Mouse (Mus musculus): ENCODE data around the gene Prop1. TPM values are rescaled to one million over a fixed set of nuclear protein-coding genes. Genes with fewer than 3 reads are reported as not detected.

Prop1 gene
- not detected in 2 replicates for polyA plus RNA-seq (2014; fragmentation: Nextera tagmentation; extraction: Ambion mirVana)

DNA sequence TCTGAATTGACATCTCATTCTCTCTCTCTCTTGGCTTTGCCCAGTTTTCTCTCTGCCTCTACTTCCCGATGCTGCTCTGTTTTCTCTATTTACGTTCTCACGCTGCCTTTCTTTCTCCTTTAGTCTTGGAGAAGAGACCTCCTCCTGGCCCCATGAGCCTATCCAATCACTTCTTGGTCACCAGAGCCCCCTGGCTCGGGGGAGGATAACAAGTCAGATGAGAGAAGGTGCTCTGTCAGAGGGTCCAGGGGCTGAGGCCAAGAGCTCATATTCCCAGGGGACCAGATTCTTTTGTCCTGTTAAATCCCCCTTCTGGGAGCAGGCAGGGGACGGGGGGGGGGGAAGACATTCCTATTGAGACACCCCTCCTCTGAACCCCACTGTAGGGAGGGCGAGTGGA is at the start of gene Prop1:
Prop1 (minus strand) TSS at position 101 of the 400 bp plus-strand sequence.
- ATAC-seq (ENCODE audit: low FRiP score, low TSS enrichment), result no peak
- no peaks in the 10 kb centered on the region for H3K27me3 ChIP-seq (ENCODE audit: control insufficient read depth, insufficient read depth, low read length)
- H3K9me3 ChIP-seq (ENCODE audit: control insufficient read depth, low read length), result no peaks in the 10 kb centered on the region
- WGBS, result 68% methylated on average over 6 of the region's 6 CpGs
- no peak within 1 kb of the TSS for H3K4me3 ChIP-seq (replicated peaks; ENCODE audit: low read depth, low read length)
- no peaks in the 10 kb centered on the region for H3K36me3 ChIP-seq (ENCODE audit: control insufficient read depth, insufficient read depth, low read length)
- H3K4me2 ChIP-seq (ENCODE audit: low read length), result no peak within 1 kb of the TSS
- no peak within 1 kb of the TSS for H3K9ac ChIP-seq (replicated peaks; ENCODE audit: low read length)
- H3K4me1 ChIP-seq (ENCODE audit: control insufficient read depth, insufficient read depth, low read length), result 0 out of 2 replicates have a peak, but pooled peaks cover 5% of the 10 kb centered on the region
- no peak for DNase-seq
- no peak within 1 kb of the TSS for H3K27ac ChIP-seq (replicated peaks; ENCODE audit: low read depth, low read length)

DNA sequence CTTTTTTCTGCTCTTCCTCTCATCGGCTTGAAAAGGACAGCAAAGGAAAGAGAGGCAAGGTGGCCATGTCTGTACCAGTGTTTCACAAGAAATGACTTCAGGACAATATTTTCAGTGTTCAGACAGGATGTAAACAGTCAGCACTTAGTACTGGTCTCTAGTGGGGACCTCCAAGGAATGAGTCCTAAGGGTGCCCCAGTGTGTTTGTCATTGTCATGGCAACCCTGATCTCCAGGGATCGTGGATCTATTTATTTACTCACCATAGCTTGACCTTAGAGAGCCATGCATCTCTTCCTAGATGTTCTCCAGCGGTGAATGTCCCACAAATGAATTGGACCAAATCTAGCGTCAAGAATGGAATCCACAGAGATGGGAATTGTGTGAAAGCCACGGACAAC is 49.7 kb upstream of the Prop1 start, which contains the start of gene Olfr51:
Olfr51 (plus strand) TSS at position 301 of the 400 bp plus-strand sequence.
- H3K27me3 ChIP-seq (ENCODE audit: control insufficient read depth, insufficient read depth, low read length), result no peaks in the 10 kb centered on the region
- no peak within 1 kb of the TSS for H3K9ac ChIP-seq (replicated peaks; ENCODE audit: low read length)
- ATAC-seq (ENCODE audit: low FRiP score, low TSS enrichment) (no peak), DNase-seq (no peak)
- no peak within 1 kb of the TSS for H3K27ac ChIP-seq (replicated peaks; ENCODE audit: low read depth, low read length)
- no peak within 1 kb of the TSS for H3K4me2 ChIP-seq (ENCODE audit: low read length)
- no peak within 1 kb of the TSS for H3K4me3 ChIP-seq (replicated peaks; ENCODE audit: low read depth, low read length)
- H3K9me3 ChIP-seq (ENCODE audit: control insufficient read depth, low read length), result peaks cover 3% of the 10 kb centered on the region; the same call in 1 of the 2 replicates
- WGBS, result 87% methylated on average over 5 of the region's 5 CpGs
- no peaks in the 10 kb centered on the region for H3K4me1 ChIP-seq (ENCODE audit: control insufficient read depth, insufficient read depth, low read length)
- H3K36me3 ChIP-seq (ENCODE audit: control insufficient read depth, insufficient read depth, low read length), result no peaks in the 10 kb centered on the region

DNA sequence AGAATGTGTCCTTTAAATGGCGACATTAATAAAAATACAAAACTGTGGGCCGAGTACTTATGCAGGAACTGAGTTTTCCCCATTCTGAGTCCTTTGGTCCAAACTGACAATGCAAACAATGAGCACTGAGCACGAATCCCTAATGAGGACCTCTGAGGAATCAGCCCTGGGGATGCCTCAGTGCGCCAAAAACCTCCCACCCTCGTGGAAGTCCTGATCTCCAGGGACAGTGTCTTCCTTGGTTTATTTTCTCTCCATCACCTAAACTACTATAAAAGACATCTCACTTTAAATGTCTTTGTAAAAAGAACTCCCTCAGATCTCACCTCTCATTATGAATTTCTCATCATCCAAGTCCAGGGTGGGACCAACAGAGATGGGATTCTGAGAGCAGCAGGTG is 28.1 kb upstream of the Prop1 start, which contains the start of gene Olfr1377:
Olfr1377 (plus strand) TSS at position 301 of the 400 bp plus-strand sequence.
- ATAC-seq (ENCODE audit: low FRiP score, low TSS enrichment), result no peak
- no peaks in the 10 kb centered on the region for H3K27me3 ChIP-seq (ENCODE audit: control insufficient read depth, insufficient read depth, low read length)
- no peak within 1 kb of the TSS for H3K4me2 ChIP-seq (ENCODE audit: low read length)
- no peak for DNase-seq
- H3K36me3 ChIP-seq (ENCODE audit: control insufficient read depth, insufficient read depth, low read length), result no peaks in the 10 kb centered on the region
- no peak within 1 kb of the TSS for H3K27ac ChIP-seq (replicated peaks; ENCODE audit: low read depth, low read length)
- no peaks in the 10 kb centered on the region for H3K9me3 ChIP-seq (ENCODE audit: control insufficient read depth, low read length)
- no peak within 1 kb of the TSS for H3K4me3 ChIP-seq (replicated peaks; ENCODE audit: low read depth, low read length)
- no peak within 1 kb of the TSS for H3K9ac ChIP-seq (replicated peaks; ENCODE audit: low read length)
- WGBS, result 57% methylated on average over 5 of the region's 5 CpGs
- H3K4me1 ChIP-seq (ENCODE audit: control insufficient read depth, insufficient read depth, low read length), result no peaks in the 10 kb centered on the region

- no peak overlapping the region for H3K4me2 ChIP-seq (ENCODE audit: low read length)
- H3K27me3 ChIP-seq (ENCODE audit: control insufficient read depth, insufficient read depth, low read length), result no peaks in the 10 kb centered on the region
- no peak overlapping the region for H3K27ac ChIP-seq (replicated peaks; ENCODE audit: low read depth, low read length)
- WGBS, result 63% methylated on average over 4 of the region's 4 CpGs
- no peaks in the 10 kb centered on the region for H3K9me3 ChIP-seq (ENCODE audit: control insufficient read depth, low read length)
- ATAC-seq (ENCODE audit: low FRiP score, low TSS enrichment) (no peak), DNase-seq (no peak)
- no peak overlapping the region for H3K9ac ChIP-seq (replicated peaks; ENCODE audit: low read length)
- no peak overlapping the region for H3K4me3 ChIP-seq (replicated peaks; ENCODE audit: low read depth, low read length)
- H3K4me1 ChIP-seq (ENCODE audit: control insufficient read depth, insufficient read depth, low read length), result no peaks in the 10 kb centered on the region
- H3K36me3 ChIP-seq (ENCODE audit: control insufficient read depth, insufficient read depth, low read length), result no peaks in the 10 kb centered on the region
Observed at GRCm38 (mm10) chr11:50977216-50977615, 23.7 kb upstream of the Prop1 start.

DNA sequence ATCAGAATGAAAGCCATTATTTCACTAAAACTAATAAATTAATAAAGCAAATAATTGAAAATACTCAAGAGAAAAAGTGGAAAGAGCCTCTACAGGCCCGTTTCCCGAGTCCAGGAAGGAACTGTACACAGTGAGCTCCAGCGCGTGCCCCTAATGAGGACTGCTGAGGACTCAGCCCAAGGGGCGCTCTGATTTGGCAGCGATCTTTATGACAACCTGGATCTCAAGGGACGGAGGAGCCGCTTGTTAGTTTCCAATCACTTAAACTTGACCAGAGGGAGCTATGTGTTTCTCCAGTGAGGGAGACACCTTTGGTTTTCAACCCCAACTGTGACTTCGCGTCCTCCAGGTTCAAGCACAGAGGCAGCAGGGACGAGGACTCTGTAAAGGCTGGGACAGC is 12.7 kb upstream of the Prop1 start, which contains the start of gene Olfr1378:
Olfr1378 (plus strand) TSS at position 301 of the 400 bp plus-strand sequence.
- no peak for ATAC-seq (ENCODE audit: low FRiP score, low TSS enrichment)
- no peak within 1 kb of the TSS for H3K27ac ChIP-seq (replicated peaks; ENCODE audit: low read depth, low read length)
- H3K27me3 ChIP-seq (ENCODE audit: control insufficient read depth, insufficient read depth, low read length), result no peaks in the 10 kb centered on the region
- no peak within 1 kb of the TSS for H3K4me3 ChIP-seq (replicated peaks; ENCODE audit: low read depth, low read length)
- no peak for DNase-seq
- no peaks in the 10 kb centered on the region for H3K36me3 ChIP-seq (ENCODE audit: control insufficient read depth, insufficient read depth, low read length)
- H3K9me3 ChIP-seq (ENCODE audit: control insufficient read depth, low read length), result no peaks in the 10 kb centered on the region
- no peak within 1 kb of the TSS for H3K4me2 ChIP-seq (ENCODE audit: low read length)
- WGBS, result 77% methylated on average over 11 of the region's 11 CpGs
- no peak within 1 kb of the TSS for H3K9ac ChIP-seq (replicated peaks; ENCODE audit: low read length)
- 0 out of 2 replicates have a peak, but pooled peaks cover 3% of the 10 kb centered on the region for H3K4me1 ChIP-seq (ENCODE audit: control insufficient read depth, insufficient read depth, low read length)

DNA sequence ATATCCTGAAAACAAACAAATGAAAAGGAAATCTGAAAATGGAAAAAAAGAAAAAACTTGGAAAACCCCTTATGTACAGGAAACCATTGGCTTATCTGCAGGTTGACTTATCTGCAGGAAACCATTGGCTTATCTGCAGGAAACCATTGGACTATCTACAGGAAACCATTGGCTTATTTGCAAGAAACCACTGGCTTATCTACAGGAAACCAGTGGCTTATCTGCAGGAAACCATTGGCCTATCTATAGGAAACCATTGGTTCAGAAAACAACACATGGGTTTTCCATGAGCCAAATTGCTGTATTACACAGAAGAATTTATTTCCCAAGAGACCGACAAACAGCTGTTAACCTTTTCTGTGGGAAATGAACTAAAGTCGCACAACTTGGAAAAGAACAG is 11.3 kb upstream of the Prop1 start:
- 0 out of 2 replicates have a peak, but pooled peaks cover 3% of the 10 kb centered on the region for H3K4me1 ChIP-seq (ENCODE audit: control insufficient read depth, insufficient read depth, low read length)
- no peak overlapping the region for H3K4me3 ChIP-seq (replicated peaks; ENCODE audit: low read depth, low read length)
- no peak for ATAC-seq (ENCODE audit: low FRiP score, low TSS enrichment)
- no peak overlapping the region for H3K4me2 ChIP-seq (ENCODE audit: low read length)
- no peak for DNase-seq
- no peak overlapping the region for H3K27ac ChIP-seq (replicated peaks; ENCODE audit: low read depth, low read length)
- no peaks in the 10 kb centered on the region for H3K9me3 ChIP-seq (ENCODE audit: control insufficient read depth, low read length)
- H3K36me3 ChIP-seq (ENCODE audit: control insufficient read depth, insufficient read depth, low read length), result no peaks in the 10 kb centered on the region
- 90% methylated on average over 2 of the region's 2 CpGs for WGBS
- no peak overlapping the region for H3K9ac ChIP-seq (replicated peaks; ENCODE audit: low read length)
- H3K27me3 ChIP-seq (ENCODE audit: control insufficient read depth, insufficient read depth, low read length), result no peaks in the 10 kb centered on the region

- no peak overlapping the region for H3K9ac ChIP-seq (replicated peaks; ENCODE audit: low read length)
- 75% methylated on average over 14 of the region's 14 CpGs for WGBS
- H3K36me3 ChIP-seq (ENCODE audit: control insufficient read depth, insufficient read depth, low read length), result no peaks in the 10 kb centered on the region
- DNase-seq (no peak), ATAC-seq (ENCODE audit: low FRiP score, low TSS enrichment) (no peak)
- H3K27ac ChIP-seq (replicated peaks; ENCODE audit: low read depth, low read length), result no peak overlapping the region
- no peak overlapping the region for H3K4me2 ChIP-seq (ENCODE audit: low read length)
- H3K9me3 ChIP-seq (ENCODE audit: control insufficient read depth, low read length), result no peaks in the 10 kb centered on the region
- no peaks in the 10 kb centered on the region for H3K27me3 ChIP-seq (ENCODE audit: control insufficient read depth, insufficient read depth, low read length)
- H3K4me1 ChIP-seq (ENCODE audit: control insufficient read depth, insufficient read depth, low read length), result 0 out of 2 replicates have a peak, but pooled peaks cover 5% of the 10 kb centered on the region
- H3K4me3 ChIP-seq (replicated peaks; ENCODE audit: low read depth, low read length), result no peak overlapping the region
Observed at GRCm38 (mm10) chr11:50952290-50952689, 1.3 kb downstream of the Prop1 start.

- H3K4me3 ChIP-seq (replicated peaks; ENCODE audit: low read depth, low read length), result no peak within 1 kb of the TSS
- no peak within 1 kb of the TSS for H3K27ac ChIP-seq (replicated peaks; ENCODE audit: low read depth, low read length)
- no peaks in the 10 kb centered on the region for H3K9me3 ChIP-seq (ENCODE audit: control insufficient read depth, low read length)
- DNase-seq, result no peak
- H3K36me3 ChIP-seq (ENCODE audit: control insufficient read depth, insufficient read depth, low read length), result no peaks in the 10 kb centered on the region
- H3K9ac ChIP-seq (replicated peaks; ENCODE audit: low read length), result no peak within 1 kb of the TSS
- no peaks in the 10 kb centered on the region for H3K4me1 ChIP-seq (ENCODE audit: control insufficient read depth, insufficient read depth, low read length)
- no peaks in the 10 kb centered on the region for H3K27me3 ChIP-seq (ENCODE audit: control insufficient read depth, insufficient read depth, low read length)
- WGBS, result 85% methylated on average over 14 of the region's 14 CpGs
- no peak for ATAC-seq (ENCODE audit: low FRiP score, low TSS enrichment)
- no peak within 1 kb of the TSS for H3K4me2 ChIP-seq (ENCODE audit: low read length)
Observed at GRCm38 (mm10) chr11:50943506-50943905, 10.1 kb downstream of the Prop1 start, which contains the start of gene 4933414I15Rik. Gene 4933414I15Rik (minus strand): TSS chr11:50943765.

- 79% methylated on average over 12 of the region's 12 CpGs for WGBS
- no peak overlapping the region for H3K27ac ChIP-seq (replicated peaks; ENCODE audit: low read depth, low read length)
- no peaks in the 10 kb centered on the region for H3K9me3 ChIP-seq (ENCODE audit: control insufficient read depth, low read length)
- H3K4me1 ChIP-seq (ENCODE audit: control insufficient read depth, insufficient read depth, low read length), result no peaks in the 10 kb centered on the region
- H3K27me3 ChIP-seq (ENCODE audit: control insufficient read depth, insufficient read depth, low read length), result no peaks in the 10 kb centered on the region
- no peak overlapping the region for H3K9ac ChIP-seq (replicated peaks; ENCODE audit: low read length)
- no peaks in the 10 kb centered on the region for H3K36me3 ChIP-seq (ENCODE audit: control insufficient read depth, insufficient read depth, low read length)
- no peak for DNase-seq
- ATAC-seq (ENCODE audit: low FRiP score, low TSS enrichment), result no peak
- no peak overlapping the region for H3K4me2 ChIP-seq (ENCODE audit: low read length)
- no peak overlapping the region for H3K4me3 ChIP-seq (replicated peaks; ENCODE audit: low read depth, low read length)
Observed at GRCm38 (mm10) chr11:50942386-50942785, 11.2 kb downstream of the Prop1 start.
